Mouse (Mus musculus): ENCODE results near the gene Kirrel2.

DNA sequence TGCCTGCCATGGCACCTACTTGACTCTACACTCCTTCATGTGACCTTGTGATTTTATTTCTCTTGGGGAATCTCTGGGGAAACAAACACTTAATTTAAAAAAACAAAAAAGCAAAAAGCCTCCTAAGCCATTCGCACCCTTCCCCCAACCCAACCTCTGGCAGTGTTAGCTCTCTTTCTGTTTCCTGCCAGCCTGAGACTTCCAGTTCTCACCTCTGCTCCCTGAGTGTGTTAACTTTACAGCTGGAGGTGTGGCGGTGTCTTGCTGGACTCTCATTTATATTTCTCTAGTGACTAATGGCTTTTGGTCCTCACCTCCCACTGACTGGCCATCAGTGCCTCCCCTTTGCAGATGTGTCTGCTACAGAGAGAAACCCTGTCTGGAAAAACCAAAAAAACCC lies 47.7 kb downstream of the Kirrel2 start:
- TF ChIP-seq CTCF (IDR thresholded peaks at IDR 0.05; ENCODE audit: borderline replicate concordance, control insufficient read depth, extremely low read depth, insufficient read depth, low read length, poor library complexity) (no peak), POLR2A (IDR thresholded peaks at IDR 0.05; ENCODE audit: control insufficient read depth, extremely low read depth, insufficient read depth, low read length, poor library complexity) (no peak)
